Mouse (Mus musculus) brain, adult 2 months (tissue): ENCODE measurements at regions not wholly inside any gene's neighbourhood (a gene's known extent, or its start where the extent isn't known, plus 50 kb on each side); places are given as distances from the start of the nearest gene placed in this dataset.
"Not testable (repeated sequence)": the region's sequence is repeated elsewhere in the genome, so short reads cannot be mapped to it uniquely, and the experiment has no call there.

Source experiments
- DNase-seq: peaks from one replicate; pipeline ENCODE4 v3.0.0; 2011; ENCODE audit warnings: low read depth, low spot score

- DNase-seq: no peak
Measured at GRCm38 (mm10) chr15:3171774-3172173, 96.6 kb upstream of the Selenop start.

GRCm38 (mm10) chr15:3174072-3174471, 94.3 kb upstream of the Selenop start:
- no peak for DNase-seq

DNA sequence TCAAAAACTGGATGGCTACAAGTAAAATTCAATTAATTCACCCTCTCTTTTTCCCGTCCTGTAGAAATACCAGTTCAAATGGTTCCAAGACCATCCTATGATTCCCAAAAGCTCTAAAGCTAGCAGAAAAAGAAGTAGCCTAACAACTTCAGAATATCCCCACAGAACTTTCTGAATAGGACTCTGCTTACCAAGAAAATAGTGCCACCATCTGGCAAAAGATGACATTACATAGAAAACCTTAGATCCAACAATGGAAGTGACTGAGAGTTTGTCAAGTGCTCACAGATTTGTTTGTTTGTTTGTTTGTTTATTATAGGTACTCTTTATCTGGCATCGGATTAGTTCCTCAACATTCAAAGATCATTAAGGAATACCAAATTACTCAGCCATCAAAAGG, 93.5 kb upstream of the Selenop start:
- peak; percentile 23 for DNase-seq

GRCm38 (mm10) chr15:3201912-3202653, 66.3 kb upstream of the Selenop start:
- DNase-seq: peak; percentile 85

DNA sequence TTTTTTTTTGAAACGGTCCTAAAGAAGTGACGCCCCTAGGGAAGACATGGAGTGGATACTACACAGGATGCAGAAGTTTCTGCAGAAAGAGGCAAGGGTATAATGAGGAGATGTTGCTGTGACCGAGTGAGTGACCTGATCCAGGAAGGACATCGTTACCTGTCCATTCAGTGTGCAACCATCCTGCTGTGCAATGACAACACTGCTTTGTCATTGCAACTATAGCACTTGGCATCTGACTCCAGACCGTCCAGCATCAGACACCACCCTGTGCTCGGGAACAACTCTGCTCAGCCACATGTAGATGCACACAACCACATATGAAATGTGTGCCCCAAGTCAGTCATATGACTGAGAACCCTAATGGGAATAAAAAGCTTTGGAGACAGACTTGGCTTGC, 62.8 kb upstream of the Selenop start:
- no peak for DNase-seq

GRCm38 (mm10) chr15:3206076-3206475, 62.3 kb upstream of the Selenop start:
- not testable (repeated sequence) for DNase-seq

DNA sequence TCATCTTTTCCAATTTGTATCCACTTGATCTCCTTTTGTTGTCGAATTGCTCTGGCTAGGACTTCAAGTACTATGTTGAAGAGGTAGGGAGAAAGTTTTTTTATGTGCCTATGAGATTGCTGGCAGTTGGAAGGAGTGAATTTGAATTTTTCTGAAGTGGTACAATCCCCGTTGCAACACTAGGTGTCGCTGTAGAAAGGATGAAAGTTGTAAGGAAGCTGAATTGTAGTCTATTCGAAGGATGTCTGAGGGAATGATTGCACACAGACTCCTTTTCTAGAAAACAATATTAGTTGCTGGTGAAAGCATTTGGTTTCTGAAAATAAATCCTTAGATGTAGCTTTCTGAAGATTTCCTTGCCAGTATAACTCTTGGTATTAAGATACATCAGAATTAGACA, 54.6 kb upstream of the Selenop start:
- peak; percentile 69 for DNase-seq

- DNase-seq: no peak
Measured at GRCm38 (mm10) chr15:3215201-3215600, 53.1 kb upstream of the Selenop start.
